Mouse (Mus musculus): ENCODE data around the gene Ptprq. TPM values are rescaled to one million over a fixed set of nuclear protein-coding genes. Genes with fewer than 3 reads are reported as not detected.

Ptprq gene
- polyA plus RNA-seq, 1 experiment, result 0.10 TPM

- Histone ChIP-seq H3K4me2 (ENCODE audit: low read depth) (peak overlapping the region; percentile 31), H3ac (ENCODE audit: control insufficient read depth, insufficient read length) (no peak overlapping the region), H3K36me3 (ENCODE audit: control insufficient read depth, insufficient read depth) (no peaks in the 10 kb centered on the region), H3K79me2 (ENCODE audit: control insufficient read depth, insufficient read depth) (no peaks in the 10 kb centered on the region), H3K27me3 (ENCODE audit: control insufficient read depth, insufficient read depth, insufficient read length) (no peaks in the 10 kb centered on the region), H3K4me3 (no peak overlapping the region)
- TF ChIP-seq MAX (IDR thresholded peaks at IDR 0.05; ENCODE audit: low read depth) (no peak), CEBPB (IDR thresholded peaks at IDR 0.05; ENCODE audit: insufficient read depth, poor library complexity, severe bottlenecking) (no peak), USF1 (IDR thresholded peaks at IDR 0.05; ENCODE audit: low read depth) (peak; percentile 11), TCF3 (IDR thresholded peaks at IDR 0.05; ENCODE audit: insufficient read length, low read depth) (no peak), E2F4 (IDR thresholded peaks at IDR 0.05; ENCODE audit: insufficient read depth) (no peak), MYOG (IDR thresholded peaks at IDR 0.05; ENCODE audit: control insufficient read depth in 1 of 3, insufficient read depth in 1 of 3, insufficient read length in 2 of 3, low read depth in 2 of 3) (peak in 2 of 3 experiments; percentile 50 to 70), SRF (IDR thresholded peaks at IDR 0.05; ENCODE audit: control insufficient read depth, insufficient read length, low read depth) (no peak), TCF12 (IDR thresholded peaks at IDR 0.05; ENCODE audit: insufficient read depth, poor library complexity, severe bottlenecking) (peak; percentile 62), POLR2A (IDR thresholded peaks at IDR 0.05; ENCODE audit: insufficient read length, low read depth) (no peak), MYOD1 (IDR thresholded peaks at IDR 0.05; ENCODE audit: control insufficient read depth in 1 of 3, insufficient read length in 2 of 3, low read depth in 2 of 3) (peak; percentile 6 to 70 (median 53))
Measured at GRCm38 (mm10) chr10:107516641-107517040, 203.2 kb downstream of the Ptprq start.

DNA sequence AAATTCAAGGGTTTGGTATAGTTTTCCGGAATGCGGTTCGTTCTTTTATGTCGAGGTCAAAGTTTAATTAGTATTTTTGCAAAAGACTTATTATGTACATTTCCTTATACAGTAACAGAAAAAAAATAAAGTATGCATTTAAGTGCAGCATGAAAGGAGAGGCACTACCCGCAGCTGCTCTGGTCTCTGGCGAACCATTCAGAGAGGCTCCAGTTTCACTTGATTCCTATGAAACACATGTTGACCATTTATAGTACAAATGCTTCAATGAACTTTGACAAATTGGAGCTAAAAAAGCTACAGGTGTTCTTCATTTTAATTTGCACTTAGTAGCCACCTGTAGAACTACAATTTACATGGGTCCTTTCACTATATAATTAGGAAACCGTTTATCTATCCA is 205.1 kb downstream of the Ptprq start:
- peak overlapping the region; percentile 46 for H3K4me2 ChIP-seq (ENCODE audit: low read depth)
- no peaks in the 10 kb centered on the region for H3K36me3 ChIP-seq (ENCODE audit: control insufficient read depth, insufficient read depth)
- H3K4me3 ChIP-seq, result no peak overlapping the region
- TF ChIP-seq SRF (IDR thresholded peaks at IDR 0.05; ENCODE audit: control insufficient read depth, insufficient read length, low read depth) (no peak), MYOG (IDR thresholded peaks at IDR 0.05; ENCODE audit: control insufficient read depth in 1 of 3, insufficient read depth in 1 of 3, insufficient read length in 2 of 3, low read depth in 2 of 3) (peak in 2 of 3 experiments; percentile 4 to 37), POLR2AphosphoS2 (IDR thresholded peaks at IDR 0.05; ENCODE audit: insufficient read length, low read depth) (no peak), MAX (IDR thresholded peaks at IDR 0.05; ENCODE audit: low read depth) (no peak), POLR2A (IDR thresholded peaks at IDR 0.05; ENCODE audit: insufficient read length, low read depth) (no peak), TCF3 (IDR thresholded peaks at IDR 0.05; ENCODE audit: insufficient read length, low read depth) (no peak), MYOD1 (IDR thresholded peaks at IDR 0.05; ENCODE audit: control insufficient read depth in 1 of 3, insufficient read length in 2 of 3, low read depth in 2 of 3) (peak in 2 of 3 experiments; percentile 12 to 30), REST (IDR thresholded peaks at IDR 0.05; ENCODE audit: insufficient read depth, insufficient read length) (no peak), USF1 (IDR thresholded peaks at IDR 0.05; ENCODE audit: low read depth) (no peak)
- no peaks in the 10 kb centered on the region for H3K27me3 ChIP-seq (ENCODE audit: control insufficient read depth, insufficient read depth, insufficient read length)
- no peak overlapping the region for H3ac ChIP-seq (ENCODE audit: control insufficient read depth, insufficient read length)
- no peaks in the 10 kb centered on the region for H3K79me2 ChIP-seq (ENCODE audit: control insufficient read depth, insufficient read depth)

GRCm38 (mm10) chr10:107506397-107506796 is 213.5 kb downstream of the Ptprq start:
- no peak overlapping the region for H3ac ChIP-seq (ENCODE audit: control insufficient read depth, insufficient read length)
- no peak overlapping the region for H3K4me3 ChIP-seq
- no peaks in the 10 kb centered on the region for H3K27me3 ChIP-seq (ENCODE audit: control insufficient read depth, insufficient read depth, insufficient read length)
- no peaks in the 10 kb centered on the region for H3K79me2 ChIP-seq (ENCODE audit: control insufficient read depth, insufficient read depth)
- peak in 2 of 3 experiments; percentile 38 to 43 for TF ChIP-seq MYOD1 (IDR thresholded peaks at IDR 0.05; ENCODE audit: control insufficient read depth in 1 of 3, insufficient read length in 2 of 3, low read depth in 2 of 3)
- TF ChIP-seq MYOG (IDR thresholded peaks at IDR 0.05; ENCODE audit: control insufficient read depth in 1 of 3, insufficient read depth in 1 of 3, insufficient read length in 2 of 3, low read depth in 2 of 3), result peak in 2 of 3 experiments; percentile 11 to 47
- TF ChIP-seq E2F4 (IDR thresholded peaks at IDR 0.05; ENCODE audit: insufficient read depth), result no peak
- no peak overlapping the region for H3K4me2 ChIP-seq (ENCODE audit: low read depth)
- H3K36me3 ChIP-seq (ENCODE audit: control insufficient read depth, insufficient read depth), result no peaks in the 10 kb centered on the region

GRCm38 (mm10) chr10:107503430-107503829 is 216.4 kb downstream of the Ptprq start:
- Histone ChIP-seq H3K4me3 (no peak overlapping the region), H3ac (ENCODE audit: control insufficient read depth, insufficient read length) (no peak overlapping the region), H3K27me3 (ENCODE audit: control insufficient read depth, insufficient read depth, insufficient read length) (no peaks in the 10 kb centered on the region), H3K36me3 (ENCODE audit: control insufficient read depth, insufficient read depth) (no peaks in the 10 kb centered on the region), H3K79me2 (ENCODE audit: control insufficient read depth, insufficient read depth) (no peaks in the 10 kb centered on the region), H3K4me2 (ENCODE audit: low read depth) (peak overlapping the region; percentile 43)
- TF ChIP-seq CEBPB (IDR thresholded peaks at IDR 0.05; ENCODE audit: insufficient read depth, poor library complexity, severe bottlenecking), result peak; percentile 94
- no peak for TF ChIP-seq REST (IDR thresholded peaks at IDR 0.05; ENCODE audit: insufficient read depth, insufficient read length)

GRCm38 (mm10) chr10:107502193-107502592 is 217.7 kb downstream of the Ptprq start:
- no peaks in the 10 kb centered on the region for H3K79me2 ChIP-seq (ENCODE audit: control insufficient read depth, insufficient read depth)
- peak overlapping the region; percentile 43 for H3K4me2 ChIP-seq (ENCODE audit: low read depth)
- no peak overlapping the region for H3K4me3 ChIP-seq
- no peak overlapping the region for H3ac ChIP-seq (ENCODE audit: control insufficient read depth, insufficient read length)
- TF ChIP-seq MAX (IDR thresholded peaks at IDR 0.05; ENCODE audit: low read depth) (no peak), POLR2A (IDR thresholded peaks at IDR 0.05; ENCODE audit: insufficient read length, low read depth) (no peak), USF1 (IDR thresholded peaks at IDR 0.05; ENCODE audit: low read depth) (no peak), TCF12 (IDR thresholded peaks at IDR 0.05; ENCODE audit: insufficient read depth, poor library complexity, severe bottlenecking) (no peak), MYOD1 (IDR thresholded peaks at IDR 0.05; ENCODE audit: control insufficient read depth in 1 of 3, insufficient read length in 2 of 3, low read depth in 2 of 3) (no peak), SRF (IDR thresholded peaks at IDR 0.05; ENCODE audit: control insufficient read depth, insufficient read length, low read depth) (no peak), E2F4 (IDR thresholded peaks at IDR 0.05; ENCODE audit: insufficient read depth) (no peak), POLR2AphosphoS2 (IDR thresholded peaks at IDR 0.05; ENCODE audit: insufficient read length, low read depth) (no peak), MYOG (IDR thresholded peaks at IDR 0.05; ENCODE audit: control insufficient read depth in 1 of 3, insufficient read depth in 1 of 3, insufficient read length in 2 of 3, low read depth in 2 of 3) (no peak), TCF3 (IDR thresholded peaks at IDR 0.05; ENCODE audit: insufficient read length, low read depth) (no peak), REST (IDR thresholded peaks at IDR 0.05; ENCODE audit: insufficient read depth, insufficient read length) (no peak), CEBPB (IDR thresholded peaks at IDR 0.05; ENCODE audit: insufficient read depth, poor library complexity, severe bottlenecking) (no peak)
- H3K36me3 ChIP-seq (ENCODE audit: control insufficient read depth, insufficient read depth), result no peaks in the 10 kb centered on the region
- no peaks in the 10 kb centered on the region for H3K27me3 ChIP-seq (ENCODE audit: control insufficient read depth, insufficient read depth, insufficient read length)
